Mouse (Mus musculus) brain, adult 2 months (tissue): ENCODE results near the gene Plekhh1.

Experiments used
- DNase-seq: peaks from one replicate; pipeline ENCODE4 v3.0.0; 2011; ENCODE audit warnings: low read depth, low spot score

Plekhh1 gene

GRCm38 (mm10) chr12:79028911-79029861 lies at the start of gene Plekhh1:
TSS of gene Plekhh1 (plus strand) at chr12:79029163.
- DNase-seq: peak; percentile 62

GRCm38 (mm10) chr12:78980683-78981091 lies 48.3 kb upstream of the Plekhh1 start:
- peak; percentile 63 for DNase-seq

GRCm38 (mm10) chr12:78981131-78981530 lies 47.8 kb upstream of the Plekhh1 start:
- DNase-seq: no peak

- peak; percentile 65 for DNase-seq
These were observed 46.8 kb upstream of the Plekhh1 start for GRCm38 (mm10) chr12:78981938-78982825.

GRCm38 (mm10) chr12:78983296-78984034 lies 45.5 kb upstream of the Plekhh1 start:
- DNase-seq: no peak

GRCm38 (mm10) chr12:78984035-78984432 lies 44.9 kb upstream of the Plekhh1 start:
- DNase-seq: peak; percentile 88

GRCm38 (mm10) chr12:78987581-78988081 lies 41.3 kb upstream of the Plekhh1 start:
- DNase-seq: peak; percentile 81

GRCm38 (mm10) chr12:78996271-78996670 lies 32.7 kb upstream of the Plekhh1 start:
- DNase-seq: no peak

- DNase-seq: no peak
These were observed 32.3 kb upstream of the Plekhh1 start for GRCm38 (mm10) chr12:78996711-78997110.

- no peak for DNase-seq
These were observed 26.6 kb upstream of the Plekhh1 start for GRCm38 (mm10) chr12:79002406-79002805.

GRCm38 (mm10) chr12:79002978-79003377 lies 26.0 kb upstream of the Plekhh1 start:
- peak; percentile 73 for DNase-seq

- peak; percentile 93 for DNase-seq
These were observed 23.5 kb upstream of the Plekhh1 start for GRCm38 (mm10) chr12:79005456-79005855.

- peak; percentile 46 for DNase-seq
These were observed 22.9 kb upstream of the Plekhh1 start for GRCm38 (mm10) chr12:79006076-79006475.

- peak; percentile 75 for DNase-seq
These were observed 22.4 kb upstream of the Plekhh1 start for GRCm38 (mm10) chr12:79006478-79007125.

GRCm38 (mm10) chr12:79007126-79007753 lies 21.7 kb upstream of the Plekhh1 start, which contains the start of gene Tmem229b:
TSS of gene Tmem229b (minus strand) at chr12:79007627.
- peak; percentile 83 for DNase-seq

- no peak for DNase-seq
These were observed 18.4 kb upstream of the Plekhh1 start for GRCm38 (mm10) chr12:79010569-79010968.

GRCm38 (mm10) chr12:79016109-79016508 lies 12.9 kb upstream of the Plekhh1 start:
- no peak for DNase-seq

GRCm38 (mm10) chr12:79017994-79018399 lies 11.0 kb upstream of the Plekhh1 start:
- DNase-seq: no peak

- DNase-seq: no peak
These were observed 7.1 kb upstream of the Plekhh1 start for GRCm38 (mm10) chr12:79021902-79022301.

- peak; percentile 90 for DNase-seq
These were observed 6.1 kb upstream of the Plekhh1 start for GRCm38 (mm10) chr12:79022882-79023281.
